Mouse (Mus musculus): ENCODE results near the gene Robo2. TPM values are rescaled to one million over a fixed set of nuclear protein-coding genes. Genes with fewer than 3 reads are reported as not detected.

Gene Robo2
- polyA plus RNA-seq, 2 experiments: 2.5 to 3.4 TPM

DNA sequence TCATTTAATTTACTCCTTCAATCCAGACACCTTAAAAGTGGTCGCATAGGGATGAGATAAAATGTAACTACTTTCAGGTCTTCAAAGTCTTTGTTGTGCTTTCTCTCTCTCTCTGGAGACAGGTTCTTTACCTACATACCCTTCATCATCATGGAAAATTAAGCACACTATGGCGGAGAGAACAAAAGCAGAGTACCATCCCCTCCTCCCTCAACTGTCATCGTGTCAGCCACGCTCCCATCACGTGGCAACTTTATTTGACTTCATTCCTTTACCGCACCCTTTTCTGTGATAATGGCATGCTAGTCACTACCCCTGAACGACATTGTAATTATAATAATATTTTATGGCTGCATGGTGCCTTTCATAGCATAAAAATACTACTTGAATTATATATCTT lies 442.1 kb downstream of the Robo2 start:
- TF ChIP-seq EP300 (IDR thresholded peaks at IDR 0.05; ENCODE audit: low read depth) (no peak), CTCF (IDR thresholded peaks at IDR 0.05; ENCODE audit: low read depth) (no peak)
- H3K27ac ChIP-seq: no peak overlapping the region

DNA sequence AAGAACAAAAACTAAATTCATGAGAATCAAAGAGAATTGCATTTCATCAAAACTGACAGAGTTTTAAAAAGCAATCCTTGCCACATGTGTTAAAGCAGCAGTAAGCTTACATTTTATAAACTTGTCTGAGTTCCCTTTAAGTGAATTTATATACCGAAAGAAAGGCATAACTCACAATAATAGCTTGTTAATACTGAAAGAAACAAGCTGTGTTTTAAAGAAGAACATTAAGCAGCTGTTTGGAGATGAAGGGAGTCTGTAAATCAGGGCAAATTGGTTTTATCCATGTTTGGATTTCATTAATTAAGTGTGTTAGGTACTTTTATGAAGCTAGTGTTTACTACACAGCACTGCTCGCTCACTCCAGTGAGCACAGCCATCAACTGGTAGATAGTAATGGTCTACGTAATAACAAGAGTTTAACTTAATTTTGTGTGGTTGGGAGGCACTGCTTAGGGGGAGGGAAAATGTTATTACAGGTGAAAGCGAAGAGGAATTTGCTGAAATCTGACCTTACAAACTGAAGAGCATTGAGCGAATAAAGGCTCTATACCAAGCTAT lies 447.2 kb downstream of the Robo2 start:
- TF ChIP-seq EP300 (IDR thresholded peaks at IDR 0.05; ENCODE audit: low read depth) (no peak), CTCF (IDR thresholded peaks at IDR 0.05; ENCODE audit: low read depth) (no peak)
- H3K27ac ChIP-seq: no peak overlapping the region
- no peaks in the 10 kb centered on the region for H3K36me3 ChIP-seq (replicated peaks; ENCODE audit: control insufficient read depth, insufficient read depth, low read depth)
- no peak overlapping the region for H3K4me3 ChIP-seq (ENCODE audit: insufficient read depth in 1 of 2, low read depth in 2 of 2, low read length in 2 of 2)
- H3K4me1 ChIP-seq (replicated peaks; ENCODE audit: control insufficient read depth in 2 of 2, insufficient read depth in 2 of 2, low read length in 1 of 2): no peaks in the 10 kb centered on the region
- no peak overlapping the region for H3K9ac ChIP-seq (replicated peaks)
- H3K9me3 ChIP-seq (ENCODE audit: control insufficient read depth, low read length): no peaks in the 10 kb centered on the region
- ATAC-seq (ENCODE audit: insufficient read depth): no peak
- no peak overlapping the region for H3K4me2 ChIP-seq (ENCODE audit: low read depth)
- WGBS (ENCODE audit: insufficient replicate concordance): 73% methylated on average over 5 of the region's 5 CpGs
- DNase-seq (ENCODE audit: low read depth in 3 of 3, low spot score in 3 of 3): no peak
- H3K27me3 ChIP-seq (ENCODE audit: control insufficient read depth, insufficient read depth, low read length): no peaks in the 10 kb centered on the region

More for the DNA sequence above, 442.1 kb downstream of the Robo2 start:
- Histone ChIP-seq H3K27me3 (ENCODE audit: control insufficient read depth, insufficient read depth, low read length) (no peaks in the 10 kb centered on the region), H3K4me3 (ENCODE audit: insufficient read depth in 1 of 2, low read depth in 2 of 2, low read length in 2 of 2) (no peak overlapping the region), H3K9me3 (ENCODE audit: control insufficient read depth, low read length) (no peaks in the 10 kb centered on the region), H3K4me1 (replicated peaks; ENCODE audit: control insufficient read depth in 2 of 2, insufficient read depth in 2 of 2, low read length in 1 of 2) (no peaks in the 10 kb centered on the region), H3K36me3 (replicated peaks; ENCODE audit: control insufficient read depth, insufficient read depth, low read depth) (no peaks in the 10 kb centered on the region), H3K9ac (replicated peaks) (no peak overlapping the region), H3K4me2 (ENCODE audit: low read depth) (no peak overlapping the region)
- DNase-seq (ENCODE audit: low read depth in 3 of 3, low spot score in 3 of 3): no peak
- ATAC-seq (ENCODE audit: insufficient read depth): no peak
- WGBS (ENCODE audit: insufficient replicate concordance): 66% methylated on average over 7 of the region's 7 CpGs

DNA sequence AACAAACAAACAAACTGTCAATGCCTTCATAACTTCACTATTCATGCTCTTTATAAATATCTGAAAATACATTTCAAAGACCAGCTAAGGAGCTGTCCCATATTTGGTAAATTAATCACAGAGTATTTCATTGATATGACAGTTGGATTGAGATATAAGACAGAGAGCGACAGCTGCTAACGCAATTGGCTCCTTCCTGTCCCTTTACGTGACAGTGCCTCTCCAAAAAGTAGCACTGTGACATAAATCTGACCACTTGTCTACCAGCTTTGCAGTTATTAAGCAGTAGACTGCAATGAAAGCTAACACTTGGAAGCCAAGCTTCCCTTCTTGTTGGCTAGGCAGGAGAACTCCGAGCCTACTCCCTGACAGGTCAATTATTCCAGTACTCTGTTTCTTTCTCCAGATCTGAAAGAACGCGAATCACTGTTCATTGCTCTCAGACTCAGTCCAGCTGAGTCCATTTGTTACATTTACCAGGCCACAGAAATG lies 452.1 kb downstream of the Robo2 start:
- Histone ChIP-seq H3K9me3 (ENCODE audit: control insufficient read depth, low read length) (no peaks in the 10 kb centered on the region), H3K4me3 (ENCODE audit: insufficient read depth in 1 of 2, low read depth in 2 of 2, low read length in 2 of 2) (no peak overlapping the region), H3K27ac (no peak overlapping the region), H3K9ac (replicated peaks) (no peak overlapping the region), H3K36me3 (replicated peaks; ENCODE audit: control insufficient read depth, insufficient read depth, low read depth) (no peaks in the 10 kb centered on the region), H3K4me1 (replicated peaks; ENCODE audit: control insufficient read depth in 2 of 2, insufficient read depth in 2 of 2, low read length in 1 of 2) (no peaks in the 10 kb centered on the region), H3K27me3 (ENCODE audit: control insufficient read depth, insufficient read depth, low read length) (no peaks in the 10 kb centered on the region), H3K4me2 (ENCODE audit: low read depth) (no peak overlapping the region)
- DNase-seq (ENCODE audit: low read depth in 3 of 3, low spot score in 3 of 3): no peak
- no peak for TF ChIP-seq EP300 (IDR thresholded peaks at IDR 0.05; ENCODE audit: low read depth)
- TF ChIP-seq CTCF (IDR thresholded peaks at IDR 0.05; ENCODE audit: low read depth): no peak
- WGBS (ENCODE audit: insufficient replicate concordance): 65% methylated on average over 6 of the region's 6 CpGs
- no peak for ATAC-seq (ENCODE audit: insufficient read depth)

DNA sequence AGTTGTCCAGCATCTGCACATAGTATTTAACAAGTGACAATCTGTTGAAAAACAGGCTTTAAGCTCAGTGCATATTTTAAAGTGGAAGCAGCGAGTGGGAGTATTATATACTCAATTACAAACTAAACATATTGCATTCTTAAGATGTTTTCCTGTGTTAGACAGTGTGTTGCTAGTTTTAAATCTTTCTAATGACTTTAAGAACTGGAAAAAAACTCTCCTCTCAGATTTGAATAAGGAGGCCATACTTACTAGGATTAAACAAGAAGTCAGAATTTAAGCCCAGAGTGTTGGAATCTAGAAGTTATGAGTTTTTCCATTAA lies 453.1 kb downstream of the Robo2 start:
- no peak for DNase-seq (ENCODE audit: low read depth in 3 of 3, low spot score in 3 of 3)
- H3K4me2 ChIP-seq (ENCODE audit: low read depth): no peak overlapping the region
- 56% methylated on average over 1 of the region's 1 CpGs for WGBS (ENCODE audit: insufficient replicate concordance)
- H3K9me3 ChIP-seq (ENCODE audit: control insufficient read depth, low read length): no peaks in the 10 kb centered on the region
- no peaks in the 10 kb centered on the region for H3K4me1 ChIP-seq (replicated peaks; ENCODE audit: control insufficient read depth in 2 of 2, insufficient read depth in 2 of 2, low read length in 1 of 2)
- H3K27ac ChIP-seq: no peak overlapping the region
- no peaks in the 10 kb centered on the region for H3K36me3 ChIP-seq (replicated peaks; ENCODE audit: control insufficient read depth, insufficient read depth, low read depth)
- no peak for ATAC-seq (ENCODE audit: insufficient read depth)
- no peak overlapping the region for H3K4me3 ChIP-seq (ENCODE audit: insufficient read depth in 1 of 2, low read depth in 2 of 2, low read length in 2 of 2)
- no peaks in the 10 kb centered on the region for H3K27me3 ChIP-seq (ENCODE audit: control insufficient read depth, insufficient read depth, low read length)
- H3K9ac ChIP-seq (replicated peaks): no peak overlapping the region
- TF ChIP-seq CTCF (IDR thresholded peaks at IDR 0.05; ENCODE audit: low read depth) (no peak), EP300 (IDR thresholded peaks at IDR 0.05; ENCODE audit: low read depth) (no peak)

DNA sequence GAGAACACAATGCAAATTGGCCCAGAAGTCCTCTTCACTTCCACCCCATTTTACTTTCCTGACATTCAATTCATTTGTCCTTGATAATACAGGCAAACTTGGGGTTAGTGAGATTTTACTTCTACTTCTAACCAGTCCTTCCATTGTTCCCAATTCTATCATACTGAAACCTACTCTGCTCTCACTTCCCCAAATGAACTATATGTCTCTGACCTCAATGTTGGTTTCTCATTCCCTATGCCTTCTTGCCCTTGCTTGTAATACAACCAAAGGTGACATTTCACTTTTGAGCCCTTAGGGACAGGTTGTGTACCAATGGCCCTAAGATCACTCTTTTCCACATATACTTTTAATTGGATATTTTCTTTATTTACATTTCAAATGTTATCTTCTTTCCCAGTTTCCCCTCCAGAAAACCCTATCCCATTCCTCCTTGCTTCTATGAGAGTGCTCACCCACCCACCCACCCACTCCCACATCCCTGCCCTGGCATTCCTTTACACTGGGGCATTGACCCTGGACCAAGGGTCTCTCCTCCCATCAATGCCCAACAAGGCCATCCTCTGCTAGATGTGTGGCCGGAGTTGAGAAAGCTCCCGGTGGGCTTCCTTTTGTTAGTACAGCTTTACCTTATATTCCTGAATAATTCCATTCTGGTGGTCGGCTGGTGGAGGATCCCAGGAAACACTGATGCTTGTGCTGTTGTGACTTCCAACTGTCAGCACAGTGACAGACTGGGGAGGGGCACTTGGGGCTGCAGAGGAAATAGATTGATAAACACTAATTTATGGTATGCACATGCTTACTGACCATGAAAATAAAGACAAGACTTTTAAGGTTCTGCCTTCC lies 453.7 kb downstream of the Robo2 start:
- Histone ChIP-seq H3K36me3 (replicated peaks; ENCODE audit: control insufficient read depth, insufficient read depth, low read depth) (no peaks in the 10 kb centered on the region), H3K4me1 (replicated peaks; ENCODE audit: control insufficient read depth in 2 of 2, insufficient read depth in 2 of 2, low read length in 1 of 2) (no peaks in the 10 kb centered on the region), H3K9me3 (ENCODE audit: control insufficient read depth, low read length) (no peaks in the 10 kb centered on the region), H3K4me2 (ENCODE audit: low read depth) (no peak overlapping the region), H3K27ac (no peak overlapping the region), H3K27me3 (ENCODE audit: control insufficient read depth, insufficient read depth, low read length) (no peaks in the 10 kb centered on the region), H3K4me3 (ENCODE audit: insufficient read depth in 1 of 2, low read depth in 2 of 2, low read length in 2 of 2) (no peak overlapping the region), H3K9ac (replicated peaks) (no peak overlapping the region)
- 58% methylated on average over 3 of the region's 3 CpGs for WGBS (ENCODE audit: insufficient replicate concordance)
- no peak for TF ChIP-seq CTCF (IDR thresholded peaks at IDR 0.05; ENCODE audit: low read depth)
- TF ChIP-seq EP300 (IDR thresholded peaks at IDR 0.05; ENCODE audit: low read depth): no peak
- DNase-seq (ENCODE audit: low read depth in 3 of 3, low spot score in 3 of 3) (no peak), ATAC-seq (ENCODE audit: insufficient read depth) (no peak)

Measured in liver, embryonic 14.5 days (tissue).